Mouse (Mus musculus): ENCODE measurements at regions not wholly inside any gene's neighbourhood (a gene's known extent, or its start where the extent isn't known, plus 50 kb on each side); places are given as distances from the start of the nearest gene placed in this dataset.
A peak's percentile ranks its signal among the peaks of the same experiment; 100 is the strongest.

DNA sequence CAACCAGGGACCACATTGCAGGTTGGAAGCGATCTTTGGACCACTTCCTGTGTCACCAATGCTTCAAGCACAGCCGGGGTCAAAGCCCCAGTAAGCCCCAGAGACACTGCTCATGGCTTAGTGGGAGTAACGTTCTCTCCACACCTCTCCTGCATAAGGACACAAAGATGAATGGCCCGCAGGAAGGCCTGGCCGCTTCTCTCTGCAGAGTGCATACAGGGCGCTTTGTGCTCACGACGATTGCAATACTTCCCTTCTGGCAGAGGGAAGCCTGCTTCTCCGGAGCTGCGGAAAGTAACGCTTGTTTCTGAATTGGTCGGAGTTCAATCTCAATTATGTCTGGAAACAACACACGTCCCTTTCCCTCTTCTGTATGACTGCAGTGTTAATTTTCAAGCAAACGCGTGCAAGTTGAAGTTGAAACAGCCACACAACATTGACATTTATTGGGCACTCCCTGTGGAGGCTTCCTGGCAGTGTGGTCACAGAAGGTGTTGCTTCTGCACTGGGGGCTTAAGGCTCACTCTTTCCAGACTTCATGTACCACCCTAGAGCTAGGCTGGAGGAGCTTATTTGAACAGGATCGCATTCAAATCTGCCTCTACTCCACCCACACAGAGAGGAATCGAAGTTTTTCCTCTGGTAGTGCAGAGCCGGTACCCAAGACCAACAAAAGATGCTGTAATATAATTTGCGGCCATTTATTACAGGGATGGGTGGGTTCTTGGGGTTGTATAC lies 168.4 kb downstream of the Ndfip2 start:
- DNase-seq (ENCODE audit: low spot score) (no peak), ATAC-seq (ENCODE audit: low FRiP score) (no peak)
- Histone ChIP-seq H3K4me1 (replicated peaks; ENCODE audit: control insufficient read depth, insufficient read depth, low read length) (no peaks in the 10 kb centered on the region), H3K9ac (ENCODE audit: low read depth, low read length) (no peak overlapping the region), H3K4me3 (ENCODE audit: low read depth, low read length) (no peak overlapping the region), H3K36me3 (ENCODE audit: control insufficient read depth, insufficient read depth, low read length) (no peaks in the 10 kb centered on the region), H3K9me3 (ENCODE audit: control insufficient read depth, low read length) (no peaks in the 10 kb centered on the region), H3K27ac (ENCODE audit: low read depth, low read length) (no peak overlapping the region), H3K4me2 (replicated peaks; ENCODE audit: low read depth, low read length) (no peak overlapping the region), H3K27me3 (ENCODE audit: control insufficient read depth, insufficient read depth, low read length) (no peaks in the 10 kb centered on the region)
- WGBS, result 74% methylated on average over 19 of the region's 19 CpGs

GRCm38 (mm10) chr14:105417967-105418366 lies 159.6 kb downstream of the Ndfip2 start:
- no peaks in the 10 kb centered on the region for H3K4me1 ChIP-seq (replicated peaks; ENCODE audit: control insufficient read depth, insufficient read depth, low read length)

GRCm38 (mm10) chr14:105417458-105417960 lies 159.1 kb downstream of the Ndfip2 start:
- Histone ChIP-seq H3K4me1 (replicated peaks; ENCODE audit: control insufficient read depth, insufficient read depth, low read length) (no peaks in the 10 kb centered on the region), H3K27ac (ENCODE audit: low read depth, low read length) (no peak overlapping the region), H3K4me2 (replicated peaks; ENCODE audit: low read depth, low read length) (no peak overlapping the region), H3K27me3 (ENCODE audit: control insufficient read depth, insufficient read depth, low read length) (no peaks in the 10 kb centered on the region), H3K9ac (ENCODE audit: low read depth, low read length) (no peak overlapping the region), H3K9me3 (ENCODE audit: control insufficient read depth, low read length) (no peaks in the 10 kb centered on the region), H3K36me3 (ENCODE audit: control insufficient read depth, insufficient read depth, low read length) (no peaks in the 10 kb centered on the region), H3K4me3 (ENCODE audit: low read depth, low read length) (no peak overlapping the region)
- no peak for ATAC-seq (ENCODE audit: low FRiP score)
- WGBS, result 86% methylated on average over 8 of the region's 8 CpGs
- no peak for DNase-seq (ENCODE audit: low spot score)

More at GRCm38 (mm10) chr14:105417967-105418366, 159.6 kb downstream of the Ndfip2 start:
- H3K36me3 ChIP-seq (ENCODE audit: control insufficient read depth, insufficient read depth, low read length), result no peaks in the 10 kb centered on the region
- H3K27ac ChIP-seq (ENCODE audit: low read depth, low read length), result no peak overlapping the region
- no peak overlapping the region for H3K9ac ChIP-seq (ENCODE audit: low read depth, low read length)
- ATAC-seq (ENCODE audit: low FRiP score), result no peak
- WGBS, result 80% methylated on average over 4 of the region's 4 CpGs
- DNase-seq (ENCODE audit: low spot score), result no peak
- H3K4me2 ChIP-seq (replicated peaks; ENCODE audit: low read depth, low read length), result no peak overlapping the region
- no peaks in the 10 kb centered on the region for H3K9me3 ChIP-seq (ENCODE audit: control insufficient read depth, low read length)
- H3K27me3 ChIP-seq (ENCODE audit: control insufficient read depth, insufficient read depth, low read length), result no peaks in the 10 kb centered on the region
- no peak overlapping the region for H3K4me3 ChIP-seq (ENCODE audit: low read depth, low read length)

DNA sequence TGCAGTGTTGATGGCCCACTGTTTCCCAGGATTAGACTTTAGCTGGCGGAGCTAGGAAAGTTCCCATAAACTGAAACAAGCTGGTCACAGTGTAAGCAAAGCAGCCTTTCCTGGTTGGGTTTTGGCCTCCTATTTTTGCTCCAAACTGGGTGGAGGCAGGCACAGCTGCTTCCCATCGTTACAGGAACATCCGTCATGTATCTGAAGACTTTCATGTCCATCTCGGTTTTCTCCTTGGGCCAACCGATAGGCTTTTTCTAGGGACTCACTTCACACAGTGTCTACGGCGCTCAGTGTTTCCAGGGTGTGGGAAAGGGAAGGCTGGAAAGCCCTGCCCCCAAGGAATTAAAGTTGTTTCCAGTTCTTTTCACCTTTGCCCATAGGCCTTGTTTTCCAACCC lies 158.6 kb downstream of the Ndfip2 start:
- no peak overlapping the region for H3K4me3 ChIP-seq (ENCODE audit: low read depth, low read length)
- H3K27ac ChIP-seq (ENCODE audit: low read depth, low read length), result no peak overlapping the region
- no peak overlapping the region for H3K9ac ChIP-seq (ENCODE audit: low read depth, low read length)
- H3K9me3 ChIP-seq (ENCODE audit: control insufficient read depth, low read length), result no peaks in the 10 kb centered on the region
- H3K27me3 ChIP-seq (ENCODE audit: control insufficient read depth, insufficient read depth, low read length), result no peaks in the 10 kb centered on the region
- H3K36me3 ChIP-seq (ENCODE audit: control insufficient read depth, insufficient read depth, low read length), result no peaks in the 10 kb centered on the region
- 84% methylated on average over 7 of the region's 7 CpGs for WGBS
- H3K4me2 ChIP-seq (replicated peaks; ENCODE audit: low read depth, low read length), result no peak overlapping the region
- ATAC-seq (ENCODE audit: low FRiP score) (no peak), DNase-seq (ENCODE audit: low spot score) (no peak)
- H3K4me1 ChIP-seq (replicated peaks; ENCODE audit: control insufficient read depth, insufficient read depth, low read length), result no peaks in the 10 kb centered on the region

DNA sequence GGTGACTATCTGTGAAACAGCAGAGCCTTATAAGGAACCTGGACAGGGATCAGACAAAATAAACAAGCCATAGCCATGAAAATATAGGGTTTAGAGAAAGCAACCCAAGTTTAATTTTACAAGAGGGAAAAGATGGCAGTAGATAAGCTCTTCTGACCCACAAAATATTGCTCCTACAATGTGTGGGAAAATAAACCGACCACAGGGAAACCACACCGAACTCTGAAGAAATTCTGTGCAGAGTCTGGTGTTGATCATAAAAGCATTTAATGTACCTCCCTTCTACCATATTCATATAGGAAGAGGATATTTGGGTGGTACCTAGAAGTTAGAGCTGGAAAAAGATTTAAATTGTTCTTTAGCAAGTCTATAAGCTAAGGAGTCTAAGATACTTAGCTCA lies 146.3 kb downstream of the Ndfip2 start:
- H3K4me1 ChIP-seq (replicated peaks; ENCODE audit: control insufficient read depth, insufficient read depth, low read length), result no peaks in the 10 kb centered on the region
- WGBS, result 95% methylated on average over 2 of the region's 2 CpGs
- no peak overlapping the region for H3K27ac ChIP-seq (ENCODE audit: low read depth, low read length)
- ATAC-seq (ENCODE audit: low FRiP score) (no peak), DNase-seq (ENCODE audit: low spot score) (no peak)
- H3K36me3 ChIP-seq (ENCODE audit: control insufficient read depth, insufficient read depth, low read length), result no peaks in the 10 kb centered on the region
- no peaks in the 10 kb centered on the region for H3K27me3 ChIP-seq (ENCODE audit: control insufficient read depth, insufficient read depth, low read length)
- H3K4me3 ChIP-seq (ENCODE audit: low read depth, low read length), result no peak overlapping the region
- H3K4me2 ChIP-seq (replicated peaks; ENCODE audit: low read depth, low read length), result no peak overlapping the region
- no peak overlapping the region for H3K9ac ChIP-seq (ENCODE audit: low read depth, low read length)
- H3K9me3 ChIP-seq (ENCODE audit: control insufficient read depth, low read length), result no peaks in the 10 kb centered on the region

DNA sequence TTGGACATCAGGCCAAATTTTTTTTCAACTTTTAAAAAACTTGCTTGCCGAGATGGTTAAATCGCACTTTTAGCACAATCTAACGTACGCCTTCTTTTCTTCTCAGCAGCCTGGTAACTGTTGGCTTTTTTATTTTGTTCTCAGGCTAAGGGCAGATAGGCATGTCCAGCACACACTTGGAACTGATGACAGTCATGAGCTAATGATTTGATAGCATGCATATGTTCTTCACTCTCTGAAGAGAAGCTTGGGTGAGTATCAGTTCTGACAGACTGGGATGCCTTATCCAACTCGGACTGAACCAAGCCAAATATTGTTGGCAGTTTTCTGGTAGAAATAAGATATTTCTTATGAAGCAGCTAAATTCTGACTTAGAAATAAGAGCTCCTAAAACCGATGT lies 145.9 kb downstream of the Ndfip2 start:
- DNase-seq (ENCODE audit: low spot score) (no peak), ATAC-seq (ENCODE audit: low FRiP score) (no peak)
- Histone ChIP-seq H3K4me3 (ENCODE audit: low read depth, low read length) (no peak overlapping the region), H3K36me3 (ENCODE audit: control insufficient read depth, insufficient read depth, low read length) (no peaks in the 10 kb centered on the region), H3K27me3 (ENCODE audit: control insufficient read depth, insufficient read depth, low read length) (no peaks in the 10 kb centered on the region), H3K27ac (ENCODE audit: low read depth, low read length) (no peak overlapping the region), H3K9me3 (ENCODE audit: control insufficient read depth, low read length) (no peaks in the 10 kb centered on the region), H3K9ac (ENCODE audit: low read depth, low read length) (no peak overlapping the region), H3K4me2 (replicated peaks; ENCODE audit: low read depth, low read length) (no peak overlapping the region), H3K4me1 (replicated peaks; ENCODE audit: control insufficient read depth, insufficient read depth, low read length) (no peaks in the 10 kb centered on the region)
- WGBS, result 90% methylated on average over 6 of the region's 6 CpGs

- 91% methylated on average over 9 of the region's 9 CpGs for WGBS
- ATAC-seq (ENCODE audit: low FRiP score), result no peak
These were observed 144.9 kb downstream of the Ndfip2 start for GRCm38 (mm10) chr14:105403256-105403655.

DNA sequence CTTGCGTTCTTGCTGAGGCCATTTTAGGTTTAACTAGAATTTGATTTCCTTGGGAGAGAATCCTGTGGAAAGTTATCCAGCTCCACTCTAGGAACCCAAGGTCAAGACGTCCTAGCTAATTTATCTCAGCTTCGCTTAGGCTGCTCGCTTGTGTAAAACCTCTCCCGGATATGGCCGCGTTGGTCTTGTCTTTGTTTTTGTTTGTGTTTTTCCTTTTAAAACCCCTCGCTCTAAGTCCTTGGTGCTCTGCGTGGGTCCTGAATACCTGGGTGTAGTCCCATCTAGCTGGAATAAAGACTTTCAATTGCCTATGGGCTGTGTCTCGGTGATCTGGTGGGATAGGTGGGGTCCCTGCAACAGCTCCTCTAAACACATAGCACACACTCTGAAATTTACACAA lies 144.2 kb downstream of the Ndfip2 start:
- WGBS, result 95% methylated on average over 10 of the region's 10 CpGs
- no peak overlapping the region for H3K4me2 ChIP-seq (replicated peaks; ENCODE audit: low read depth, low read length)
- no peaks in the 10 kb centered on the region for H3K27me3 ChIP-seq (ENCODE audit: control insufficient read depth, insufficient read depth, low read length)
- no peak for ATAC-seq (ENCODE audit: low FRiP score)
- no peaks in the 10 kb centered on the region for H3K36me3 ChIP-seq (ENCODE audit: control insufficient read depth, insufficient read depth, low read length)
- H3K27ac ChIP-seq (ENCODE audit: low read depth, low read length), result no peak overlapping the region
- H3K4me1 ChIP-seq (replicated peaks; ENCODE audit: control insufficient read depth, insufficient read depth, low read length), result no peaks in the 10 kb centered on the region
- no peaks in the 10 kb centered on the region for H3K9me3 ChIP-seq (ENCODE audit: control insufficient read depth, low read length)
- no peak overlapping the region for H3K4me3 ChIP-seq (ENCODE audit: low read depth, low read length)
- no peak overlapping the region for H3K9ac ChIP-seq (ENCODE audit: low read depth, low read length)
- DNase-seq (ENCODE audit: low spot score), result no peak

More at GRCm38 (mm10) chr14:105403256-105403655, 144.9 kb downstream of the Ndfip2 start:
- DNase-seq (ENCODE audit: low spot score), result no peak
- Histone ChIP-seq H3K4me2 (replicated peaks; ENCODE audit: low read depth, low read length) (no peak overlapping the region), H3K4me1 (replicated peaks; ENCODE audit: control insufficient read depth, insufficient read depth, low read length) (no peaks in the 10 kb centered on the region), H3K9me3 (ENCODE audit: control insufficient read depth, low read length) (no peaks in the 10 kb centered on the region), H3K9ac (ENCODE audit: low read depth, low read length) (no peak overlapping the region), H3K27ac (ENCODE audit: low read depth, low read length) (no peak overlapping the region), H3K4me3 (ENCODE audit: low read depth, low read length) (no peak overlapping the region), H3K36me3 (ENCODE audit: control insufficient read depth, insufficient read depth, low read length) (no peaks in the 10 kb centered on the region), H3K27me3 (ENCODE audit: control insufficient read depth, insufficient read depth, low read length) (no peaks in the 10 kb centered on the region)

DNA sequence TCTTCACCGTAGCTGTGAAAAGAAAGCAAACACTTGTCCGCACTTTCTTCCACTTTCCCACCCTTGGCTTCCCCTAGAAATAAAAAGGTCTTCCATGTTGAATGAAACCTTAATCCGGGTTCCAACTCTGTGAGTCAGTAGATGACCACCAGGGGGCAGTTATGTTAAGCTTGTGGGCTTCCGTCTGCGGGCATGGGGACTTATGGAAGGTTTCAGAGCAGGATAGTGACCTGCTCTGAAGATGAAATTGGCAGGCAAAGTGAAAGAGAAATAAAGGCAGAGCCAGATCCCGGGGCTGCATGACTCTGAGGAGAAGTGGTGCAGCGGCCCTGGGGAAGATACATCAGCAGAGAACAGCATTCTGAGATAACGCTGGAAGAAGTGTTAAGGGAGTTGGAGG lies 139.1 kb downstream of the Ndfip2 start:
- H3K27ac ChIP-seq (ENCODE audit: low read depth, low read length), result no peak overlapping the region
- no peaks in the 10 kb centered on the region for H3K9me3 ChIP-seq (ENCODE audit: control insufficient read depth, low read length)
- no peak overlapping the region for H3K4me3 ChIP-seq (ENCODE audit: low read depth, low read length)
- peak; percentile 77 for ATAC-seq (ENCODE audit: low FRiP score)
- no peaks in the 10 kb centered on the region for H3K4me1 ChIP-seq (replicated peaks; ENCODE audit: control insufficient read depth, insufficient read depth, low read length)
- no peak overlapping the region for H3K9ac ChIP-seq (ENCODE audit: low read depth, low read length)
- WGBS, result 35% methylated on average over 8 of the region's 8 CpGs
- DNase-seq (ENCODE audit: low spot score), result peak; percentile 91
- H3K36me3 ChIP-seq (ENCODE audit: control insufficient read depth, insufficient read depth, low read length), result no peaks in the 10 kb centered on the region
- H3K27me3 ChIP-seq (ENCODE audit: control insufficient read depth, insufficient read depth, low read length), result no peaks in the 10 kb centered on the region
- no peak overlapping the region for H3K4me2 ChIP-seq (replicated peaks; ENCODE audit: low read depth, low read length)

Data from hindbrain, embryonic 11.5 days (tissue).